Mouse (Mus musculus) thymus, postnatal 4 days (tissue): Measurements from ENCODE around the gene Pcna.
"Not testable (repeated sequence)": the region's sequence is repeated elsewhere in the genome, so short reads cannot be mapped to it uniquely, and the experiment has no call there.

Source experiments
- DNase-seq: peaks from one replicate; pipeline ENCODE4 v3.0.0; 2021

The Pcna gene

DNA sequence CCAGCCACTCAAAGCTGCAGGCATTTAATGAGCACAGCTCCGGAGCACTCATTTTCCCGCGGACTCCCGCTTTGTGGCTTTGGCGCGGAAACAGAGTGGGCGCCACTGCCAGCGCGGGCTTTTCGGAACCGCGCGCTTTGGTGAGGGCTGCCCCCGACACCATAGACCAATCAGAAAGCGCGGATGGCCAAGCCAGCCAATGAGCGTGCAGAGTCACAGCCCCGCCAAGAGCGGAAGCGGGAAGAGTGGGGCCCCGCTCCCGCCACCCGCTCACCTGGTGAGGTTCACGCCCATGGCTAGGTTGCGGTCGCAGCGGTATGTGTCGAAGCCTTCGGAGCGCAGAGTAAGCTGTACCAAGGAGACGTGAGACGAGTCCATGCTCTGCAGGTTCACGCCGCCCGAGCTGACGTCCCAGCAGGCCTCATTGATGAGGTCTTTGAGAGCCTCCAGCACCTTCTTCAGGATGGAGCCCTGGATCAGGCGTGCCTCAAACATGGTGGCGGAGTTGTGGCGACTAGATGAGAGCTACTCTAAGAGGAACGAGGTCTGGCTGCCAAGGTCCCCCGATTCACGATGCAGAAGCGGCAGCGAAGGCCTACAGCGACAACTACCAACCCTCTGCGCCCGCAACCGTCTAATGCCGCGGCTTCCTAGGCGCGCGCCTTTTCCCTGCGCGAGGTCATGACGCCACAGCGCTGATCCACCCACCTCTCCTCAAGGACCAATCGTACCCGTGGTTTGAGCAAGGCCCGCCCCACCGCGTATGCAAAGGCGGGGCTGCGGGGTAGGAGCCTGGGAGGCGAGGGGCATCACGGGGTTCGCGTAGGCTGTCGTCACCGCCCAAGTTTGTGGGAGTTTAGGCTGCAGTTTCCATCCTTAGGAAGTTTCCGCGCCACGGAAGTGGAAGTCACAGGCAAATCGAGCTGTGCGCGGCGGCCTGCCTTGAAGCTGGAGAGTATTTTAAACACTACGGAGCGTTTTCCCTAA is at the start of gene Pcna:
TSS of gene Pcna (minus strand) at position 773 of the 987 bp plus-strand sequence.
- DNase-seq, result peak; percentile 96

DNA sequence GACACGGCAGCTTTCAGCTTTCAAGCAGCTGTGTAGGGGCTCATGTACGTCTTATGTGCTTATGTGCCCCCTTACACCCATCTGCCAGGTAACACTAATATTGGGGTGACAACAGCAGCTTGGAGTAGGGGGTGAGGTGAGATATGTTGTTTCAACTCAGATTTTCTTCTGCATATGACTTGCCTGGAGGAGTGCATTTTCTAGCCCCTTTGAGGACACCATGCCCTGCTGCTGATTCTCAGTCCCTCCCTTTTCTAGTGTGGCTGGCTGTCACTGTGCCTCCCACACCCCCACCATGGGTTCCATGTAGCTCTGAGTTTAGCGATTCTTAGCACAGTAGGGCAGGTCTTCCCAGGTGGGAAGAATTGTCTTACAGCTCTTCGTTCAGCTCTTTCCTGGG is 48.3 kb upstream of the Pcna start:
- no peak for DNase-seq

DNA sequence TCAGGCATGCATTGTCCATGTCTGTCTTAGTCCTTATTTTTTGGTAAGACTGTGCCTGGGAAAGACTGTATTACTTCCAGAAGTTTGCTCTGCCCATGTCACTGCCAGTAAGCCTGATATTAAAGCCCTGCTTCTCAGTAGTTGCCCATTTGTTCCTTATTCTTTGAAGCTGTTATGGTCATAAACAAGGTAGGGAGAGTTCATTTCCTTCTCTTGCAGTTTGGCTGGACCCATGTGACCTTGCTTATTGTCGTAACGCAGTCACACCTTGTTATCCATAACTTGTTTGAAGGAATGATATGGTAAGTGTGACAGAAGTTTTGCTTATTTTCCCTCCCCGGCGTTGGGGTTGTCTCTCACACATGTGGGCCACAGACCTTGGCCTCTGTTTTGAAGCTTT is 45.1 kb upstream of the Pcna start:
- DNase-seq, result no peak

DNA sequence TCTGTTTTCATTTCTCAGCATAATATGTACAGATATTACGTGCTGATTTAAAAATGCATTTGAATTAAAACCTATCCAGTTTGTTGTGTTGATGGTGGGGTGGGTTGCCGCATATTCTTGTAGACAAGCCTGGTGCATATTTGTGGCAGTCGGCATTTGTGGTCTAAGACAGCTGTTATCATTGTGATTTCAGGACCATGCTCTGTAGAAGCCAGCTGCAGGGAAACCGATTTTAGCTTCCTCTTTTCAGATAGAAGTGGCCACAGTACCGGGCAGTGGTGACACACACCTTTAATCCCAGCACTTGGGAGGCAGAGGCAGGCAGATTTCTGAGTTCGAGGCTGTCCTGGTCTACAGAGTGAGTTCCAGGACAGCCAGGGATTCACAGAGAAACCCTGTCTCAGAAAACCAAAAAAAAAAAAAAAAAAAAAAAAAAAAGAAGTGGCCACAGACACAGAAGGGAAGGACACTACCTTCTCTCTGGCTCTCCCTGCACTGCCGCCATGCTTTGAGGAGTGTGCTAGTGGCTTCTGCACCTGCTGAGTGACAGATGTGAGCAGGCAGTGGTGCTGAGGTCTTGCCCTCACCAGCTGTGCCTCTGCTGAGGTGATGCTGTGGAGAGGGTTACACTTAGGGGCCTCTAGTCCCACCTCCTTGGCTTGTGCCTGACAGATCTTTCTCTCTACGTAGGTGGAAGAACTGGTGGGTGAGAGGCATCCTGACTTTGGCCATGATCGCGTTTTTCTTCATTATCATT is 40.8 kb upstream of the Pcna start:
- peak; percentile 57 for DNase-seq

DNA sequence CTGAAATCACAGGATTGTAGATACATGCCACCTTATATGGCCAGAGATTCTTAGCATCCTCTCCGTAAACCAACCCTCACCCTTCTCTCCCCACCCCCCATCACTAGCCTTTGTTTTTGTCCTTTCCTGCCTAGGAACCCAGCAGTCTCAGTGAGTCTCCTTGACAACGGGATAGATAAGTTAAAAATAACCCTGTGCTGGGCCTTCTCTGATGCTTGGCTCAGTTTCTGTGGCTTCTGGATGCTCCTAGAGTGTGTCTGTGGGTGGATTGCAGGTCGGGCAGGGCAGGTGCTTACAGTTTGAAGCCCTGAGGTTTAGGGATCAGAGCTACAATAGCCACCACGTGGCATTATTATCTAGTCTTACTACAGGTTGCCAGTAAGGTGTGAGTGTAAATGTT is 39.0 kb upstream of the Pcna start:
- DNase-seq, result no peak

DNA sequence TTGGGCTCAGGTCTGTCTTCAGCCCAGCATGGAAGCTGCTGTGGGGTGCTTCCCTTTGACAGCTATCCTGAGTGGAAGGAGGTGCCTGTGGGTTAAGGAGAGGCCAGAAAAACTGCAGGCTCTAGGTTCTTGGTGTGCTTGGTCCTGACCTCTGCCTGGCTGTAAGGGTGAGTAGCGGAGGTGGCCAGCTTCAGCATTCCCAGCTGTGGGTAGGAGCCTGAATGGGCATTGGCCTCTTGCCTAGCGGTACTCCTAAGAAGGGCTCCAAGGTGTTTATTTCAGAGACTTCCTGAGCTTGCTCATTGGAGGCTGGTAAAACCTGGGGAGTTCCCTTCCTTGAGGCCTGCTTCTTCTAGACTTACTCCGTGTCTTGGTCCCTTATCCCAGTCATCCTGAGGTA is 38.2 kb upstream of the Pcna start:
- DNase-seq, result no peak

DNA sequence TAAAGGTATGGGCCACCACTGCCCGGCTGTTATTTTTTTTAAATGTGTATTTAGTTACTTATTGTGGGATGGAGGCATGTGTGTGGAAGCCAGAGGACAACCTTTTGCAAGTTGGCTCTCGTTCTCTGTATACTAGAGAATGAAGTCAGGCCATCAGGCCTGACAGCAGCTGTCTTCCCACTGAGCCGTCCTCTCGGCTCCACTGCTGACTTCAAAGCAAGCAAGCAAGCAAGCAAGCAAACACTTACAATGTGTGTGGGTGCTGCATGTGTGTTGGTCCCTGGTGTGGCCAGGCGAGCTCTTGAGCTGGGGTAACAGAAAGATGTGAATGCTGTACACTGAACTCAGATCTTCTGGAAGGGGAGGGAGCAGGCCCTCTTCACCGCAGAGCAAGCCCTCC is 37.7 kb upstream of the Pcna start:
- no peak for DNase-seq

DNA sequence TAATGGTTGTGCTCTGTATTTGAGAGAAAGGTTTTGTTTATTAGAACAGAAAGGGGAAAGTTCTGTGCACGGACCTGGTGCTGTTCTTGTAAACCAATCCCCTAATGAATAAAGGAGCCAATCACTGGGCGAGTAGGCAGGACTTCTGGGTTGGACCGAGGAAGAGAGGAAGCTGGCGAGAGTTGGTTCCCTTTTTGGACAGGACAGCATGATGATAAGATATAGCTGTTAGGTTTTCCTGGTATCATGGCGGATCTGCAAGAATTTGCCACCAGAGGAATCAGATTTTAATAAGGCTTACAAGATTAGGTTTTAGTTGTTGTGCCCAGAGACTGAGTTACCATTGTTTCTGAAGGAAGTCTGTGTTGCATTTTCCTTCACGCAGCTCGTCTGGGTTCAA is 36.1 kb upstream of the Pcna start:
- DNase-seq, result not testable (repeated sequence)

DNA sequence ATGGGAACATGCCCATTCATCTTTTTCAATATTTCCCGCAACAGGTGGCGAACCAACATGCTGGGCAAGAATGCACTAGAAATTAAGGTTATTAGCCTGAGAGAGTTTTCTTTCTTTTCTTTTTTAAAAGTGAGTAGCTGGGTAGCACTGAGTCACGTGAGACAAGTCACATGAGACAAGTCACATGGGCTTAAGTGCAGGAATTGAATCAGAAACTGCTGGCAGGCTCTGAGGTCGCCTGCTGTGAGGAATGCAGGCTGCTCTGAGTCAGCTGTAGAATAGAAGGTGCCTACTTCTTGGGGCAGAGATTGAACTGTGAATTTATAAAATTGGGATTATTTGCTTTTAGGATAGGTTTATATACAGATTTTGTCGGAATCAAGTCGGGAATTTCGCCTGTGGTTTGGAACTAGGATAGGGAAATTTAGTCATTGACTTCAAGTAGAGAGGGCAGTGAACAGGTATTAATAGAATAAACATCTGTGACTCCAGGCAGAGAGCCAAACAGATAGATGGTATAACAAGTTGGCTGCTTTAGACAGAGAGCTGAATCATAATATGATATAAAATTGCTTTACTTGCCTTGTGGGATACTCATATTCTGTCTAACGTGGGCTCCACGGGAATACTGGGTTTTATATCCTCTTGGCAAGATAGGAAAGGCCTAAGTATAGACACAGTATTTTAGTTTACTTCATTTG is 33.4 kb upstream of the Pcna start:
- no peak for DNase-seq

DNA sequence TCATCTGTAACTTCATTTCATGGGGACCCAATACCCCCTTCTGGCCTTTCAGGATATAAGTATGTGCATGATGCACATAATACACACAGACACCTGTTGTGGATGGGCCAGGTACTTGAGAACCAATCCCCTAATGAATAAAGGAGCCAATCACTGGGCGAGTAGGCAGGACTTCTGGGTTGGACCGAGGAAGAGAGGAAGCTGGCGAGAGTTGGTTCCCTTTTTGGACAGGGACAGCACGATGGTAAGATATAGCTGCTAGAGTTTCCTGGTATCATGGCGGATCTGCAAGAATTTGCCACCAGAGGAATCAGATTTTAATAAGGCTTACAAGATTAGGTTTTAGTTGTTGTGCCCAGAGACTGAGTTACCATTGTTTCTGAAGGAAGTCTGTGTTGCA is 32.6 kb upstream of the Pcna start:
- not testable (repeated sequence) for DNase-seq

DNA sequence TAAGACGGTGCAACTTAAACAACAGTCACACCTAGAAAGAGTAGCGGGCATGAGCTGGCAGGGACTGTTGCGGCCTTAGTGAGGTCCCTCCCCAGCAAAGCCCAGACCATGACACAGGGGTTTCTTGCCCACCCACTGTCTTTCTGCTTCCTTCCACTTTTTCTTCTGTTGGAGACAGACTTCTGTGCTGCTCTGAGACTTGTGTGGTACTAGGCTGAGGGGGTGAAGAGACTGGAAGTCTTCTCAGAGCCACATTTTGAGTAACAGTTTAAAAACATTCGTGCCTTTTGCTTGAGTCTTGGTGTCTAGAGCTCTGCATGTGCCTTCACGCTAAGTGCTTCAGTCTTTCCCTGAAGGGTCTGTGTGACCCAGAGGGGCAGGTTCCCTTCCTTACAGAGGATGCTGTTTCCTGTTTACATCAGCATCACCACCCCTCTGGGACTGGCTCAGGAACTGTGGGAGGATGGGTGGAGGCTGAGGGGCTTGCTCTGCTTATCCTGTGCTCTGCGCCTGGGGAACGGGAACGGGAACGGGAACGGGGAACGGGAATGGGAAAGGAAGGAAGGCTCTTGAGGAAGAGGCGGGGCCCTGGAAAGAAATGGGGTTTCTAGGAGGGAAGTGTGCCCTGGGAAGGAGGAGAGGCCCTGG is 31.5 kb upstream of the Pcna start:
- DNase-seq, result peak; percentile 11

DNA sequence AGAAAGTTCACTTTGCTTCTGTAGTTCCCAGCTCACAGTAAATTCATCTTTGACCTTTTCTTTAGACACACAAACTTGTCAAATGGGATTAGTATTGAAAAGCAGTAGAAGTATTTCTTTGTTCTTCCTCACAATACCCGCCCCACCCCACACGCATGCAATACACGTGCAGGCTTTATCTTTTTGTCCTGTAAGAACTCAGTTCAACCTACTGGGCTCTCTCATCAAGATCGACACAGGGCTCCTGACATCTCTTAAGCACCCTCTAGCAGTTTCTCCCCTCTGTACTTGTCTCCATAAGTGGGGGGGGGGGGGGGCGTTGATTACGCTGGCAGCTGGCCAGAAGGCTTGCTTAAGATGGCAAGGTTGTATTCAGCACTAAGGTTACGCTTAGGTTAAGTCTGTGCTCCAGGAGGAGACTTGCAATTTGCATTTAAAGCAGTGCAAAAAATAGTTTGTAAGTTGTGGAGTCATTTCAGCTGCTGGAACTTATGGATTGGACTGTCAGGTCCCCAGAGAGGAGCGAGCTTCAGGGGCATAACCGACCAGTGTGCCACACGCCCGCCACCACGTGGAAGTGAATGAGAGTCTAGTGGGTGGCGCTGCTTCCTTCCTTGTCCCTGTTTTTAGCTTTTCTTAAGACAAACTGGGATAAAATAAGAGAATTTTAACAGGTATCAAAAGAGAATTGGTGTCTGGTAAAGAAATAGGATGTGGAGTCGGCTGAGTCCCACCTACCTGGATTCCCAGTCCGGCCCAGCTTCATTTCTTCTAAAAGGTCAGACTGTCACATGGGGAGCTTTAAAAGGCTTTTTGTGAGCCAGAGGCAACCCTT is 30.3 kb upstream of the Pcna start:
- DNase-seq, result no peak

DNA sequence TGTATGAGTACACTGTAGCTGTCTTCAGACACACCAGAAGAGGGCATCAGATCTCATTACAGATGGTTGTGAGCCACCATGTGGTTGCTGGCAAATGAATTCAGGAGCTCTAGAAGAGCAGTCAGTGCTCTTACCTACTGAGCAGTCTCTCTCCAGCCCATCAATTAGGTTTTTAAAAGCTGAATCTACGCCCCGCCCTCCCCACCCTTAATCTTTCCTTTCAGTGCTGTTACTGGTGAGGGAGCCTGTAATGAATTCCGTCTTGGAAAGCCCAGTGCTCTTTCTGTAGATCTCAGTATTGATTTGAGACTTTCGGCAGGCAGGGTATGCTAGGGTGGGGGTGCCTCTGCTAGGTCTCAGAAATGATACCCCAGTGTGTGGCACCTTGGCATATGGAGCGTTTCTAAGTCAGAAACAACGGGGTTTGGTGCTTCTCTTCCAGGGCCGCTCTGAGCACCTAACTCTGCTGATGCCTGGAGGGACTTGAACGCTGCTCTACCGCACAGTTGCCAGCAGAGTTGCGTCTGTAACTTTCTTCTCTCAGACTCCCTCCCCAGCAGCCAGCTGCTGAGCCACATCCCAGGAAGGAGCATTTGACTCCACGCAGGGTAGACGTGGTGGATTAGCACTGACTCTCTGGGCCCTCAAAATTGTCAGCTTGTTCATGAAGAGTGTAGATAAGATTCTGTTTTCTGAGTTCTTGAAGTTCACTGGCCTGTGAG is 29.5 kb upstream of the Pcna start:
- DNase-seq, result peak; percentile 12

DNA sequence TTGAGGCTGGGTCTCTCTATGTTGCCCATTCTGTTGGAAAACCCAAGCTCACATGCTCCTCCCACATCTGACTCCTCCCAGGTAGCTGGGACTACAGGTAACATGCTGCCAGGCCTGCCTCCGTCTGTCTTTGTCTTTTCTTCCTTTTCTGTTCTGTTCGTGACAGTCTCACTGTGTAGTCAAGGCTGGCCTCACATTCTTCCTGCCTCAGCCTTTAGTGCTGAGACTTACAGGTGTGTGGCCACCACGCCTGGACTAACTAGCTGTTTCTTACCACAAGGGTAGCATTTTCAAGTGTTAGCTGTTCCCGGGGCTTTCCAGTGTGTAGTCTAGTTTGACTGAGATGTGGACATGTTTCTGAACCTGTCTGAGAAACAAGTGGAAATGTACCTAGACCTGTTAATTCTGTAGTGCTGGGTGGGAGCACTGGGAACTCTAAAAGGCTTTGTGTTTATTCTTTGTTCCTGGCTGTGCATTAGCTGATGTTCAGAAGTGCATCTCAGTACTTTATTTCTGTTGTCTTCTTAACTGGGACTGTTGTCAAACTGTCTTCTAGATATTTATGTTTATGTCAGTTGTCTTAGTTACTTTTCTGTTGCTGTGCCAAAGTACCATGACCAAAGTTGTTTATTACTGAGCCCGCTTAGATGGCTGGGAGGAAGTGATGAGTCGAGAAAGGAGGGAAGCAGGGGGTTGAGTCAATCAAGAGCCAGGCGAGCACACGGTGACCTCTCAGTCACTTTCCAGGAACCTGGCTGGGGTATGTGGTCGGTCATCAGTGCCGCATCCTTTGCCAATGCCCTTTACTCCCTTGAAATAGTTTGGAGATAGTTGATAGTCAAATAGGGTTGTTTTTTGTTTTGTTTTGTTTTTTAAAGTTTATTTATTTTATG is 28.7 kb upstream of the Pcna start:
- no peak for DNase-seq

DNA sequence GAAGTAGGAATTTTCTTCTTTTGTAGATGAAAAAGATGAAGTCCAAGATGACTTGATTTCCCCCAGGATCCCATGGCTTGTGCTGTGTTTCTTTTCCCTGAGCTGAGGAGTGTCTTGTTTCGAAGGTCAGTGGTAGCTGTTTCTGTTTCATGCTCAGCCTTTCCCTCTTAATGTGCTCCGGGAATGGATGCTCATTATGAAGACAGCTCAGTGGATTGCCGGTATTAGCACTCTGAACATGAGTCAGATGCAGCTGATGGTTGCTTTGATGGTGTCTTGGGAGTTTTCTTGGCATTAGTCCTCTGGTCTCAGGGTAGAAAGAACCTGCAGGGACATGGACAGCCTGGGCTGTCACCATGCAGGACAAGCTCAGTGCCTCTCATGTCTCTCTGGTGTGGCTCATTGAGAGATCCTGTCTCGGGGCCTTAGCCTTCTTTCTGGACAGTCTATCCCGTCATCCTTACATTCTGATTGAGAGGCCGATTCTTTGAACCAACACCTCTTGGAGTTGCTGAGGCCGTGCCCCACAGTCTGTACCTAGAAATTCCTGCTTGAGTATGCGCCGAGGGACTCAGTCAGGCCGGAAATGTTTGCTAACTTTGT is 27.5 kb upstream of the Pcna start:
- DNase-seq, result no peak

DNA sequence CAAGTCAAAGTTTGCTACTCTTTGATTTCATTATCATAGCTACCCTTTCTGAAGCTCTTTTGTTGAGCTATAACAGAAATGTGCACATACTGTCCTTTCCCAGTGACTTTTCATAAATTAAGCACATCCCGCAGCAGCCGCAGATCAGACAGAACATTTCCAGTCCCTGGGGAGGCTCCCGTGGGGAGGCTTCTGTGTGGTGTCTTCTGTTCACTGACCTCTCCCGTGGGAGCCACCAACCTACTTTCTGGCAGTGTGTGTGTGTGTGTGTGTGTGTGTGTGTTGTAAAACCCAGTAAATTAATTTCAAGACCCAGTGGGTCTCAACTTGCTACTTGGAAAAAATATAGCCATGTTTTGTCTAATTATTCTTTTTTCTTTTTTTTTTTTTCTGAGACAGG is 26.9 kb upstream of the Pcna start:
- no peak for DNase-seq

DNA sequence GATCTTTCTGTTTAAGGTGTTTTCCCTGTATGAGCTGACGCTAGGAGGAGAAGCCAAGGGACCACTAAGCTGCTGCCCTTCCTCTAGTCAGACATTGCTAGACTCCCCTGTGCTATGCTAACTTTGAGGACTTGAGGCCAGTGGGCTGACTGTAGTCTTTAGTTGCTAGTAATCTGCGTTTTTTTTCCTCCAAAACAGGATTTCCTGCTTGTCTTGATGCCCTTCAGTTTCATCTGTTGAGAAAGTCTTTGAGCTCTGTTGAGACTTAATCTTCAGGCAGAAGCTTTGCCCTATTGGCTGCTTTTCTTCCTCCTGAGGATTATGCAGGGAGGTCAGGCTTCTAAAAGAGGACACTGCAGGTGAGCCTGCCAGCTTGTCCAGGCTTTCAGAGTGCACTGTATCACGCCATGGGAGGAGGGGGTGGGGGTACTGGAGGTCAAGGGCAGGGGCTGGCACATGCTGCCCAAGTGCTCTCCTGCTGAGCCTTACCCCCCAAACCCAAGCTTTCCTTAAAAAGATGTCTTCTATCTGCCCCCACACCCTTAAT is 26.3 kb upstream of the Pcna start:
- DNase-seq, result no peak

DNA sequence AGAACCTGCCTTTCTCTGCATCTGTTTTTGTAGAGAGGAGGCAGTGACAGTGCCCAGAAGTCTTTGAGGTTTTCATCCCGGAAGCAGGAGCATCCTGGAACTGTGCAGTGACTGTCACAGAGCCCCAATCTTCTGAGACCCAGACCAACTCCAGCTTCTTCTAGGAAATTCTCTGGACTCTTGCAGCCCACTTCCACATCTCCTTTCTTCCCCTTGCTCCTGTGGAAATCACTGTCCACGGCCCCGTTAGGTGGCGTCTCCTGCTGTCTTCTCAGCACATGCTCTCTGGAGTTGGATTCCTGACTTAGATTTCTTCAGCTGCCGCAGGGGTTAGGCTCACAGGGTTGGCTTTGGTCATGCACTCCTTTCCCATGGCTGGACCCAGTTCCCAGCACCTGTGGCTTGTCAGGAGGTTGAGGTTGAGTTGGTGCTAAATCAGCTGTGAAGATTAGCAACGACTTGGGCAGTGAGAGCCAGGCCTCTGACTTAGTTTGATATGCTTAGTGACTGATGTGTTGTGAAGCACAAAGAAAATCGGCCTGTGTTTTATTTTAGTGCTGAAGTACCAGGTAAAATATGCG is 25.2 kb upstream of the Pcna start:
- no peak for DNase-seq

DNA sequence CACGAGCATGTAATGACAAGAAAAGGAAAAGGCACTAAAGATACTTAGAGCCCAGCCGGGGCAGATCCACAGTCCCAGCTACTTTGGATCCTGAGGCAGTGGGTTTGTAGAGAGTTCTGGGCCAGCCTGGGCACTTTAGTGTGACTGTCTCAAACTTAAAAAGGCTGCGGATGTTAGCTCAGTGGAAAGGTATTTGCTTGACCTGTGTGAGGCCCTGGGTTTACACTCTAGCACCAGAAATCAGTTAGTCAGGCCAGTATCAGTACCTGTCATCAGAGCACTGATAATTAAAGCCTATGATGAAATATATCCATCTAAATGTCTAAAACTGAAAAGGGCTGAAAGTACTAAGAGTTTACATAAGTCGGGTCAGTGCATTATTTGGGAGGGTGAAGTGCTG is 23.1 kb upstream of the Pcna start:
- DNase-seq, result no peak
